Mouse (Mus musculus): ENCODE results near the gene Eml1.

Gene Eml1

GRCm38 (mm10) chr12:108554120-108554841, 183.5 kb downstream of the Eml1 start, which contains the start of gene Evl:
Gene Evl, plus strand, starts transcription at chr12:108554720.
- peak; percentile 83 for DNase-seq

GRCm38 (mm10) chr12:108554861-108555556, 184.3 kb downstream of the Eml1 start:
- no peak for DNase-seq

- no peak for DNase-seq
These were observed 187.4 kb downstream of the Eml1 start for GRCm38 (mm10) chr12:108558194-108558593.

GRCm38 (mm10) chr12:108563238-108563637, 192.5 kb downstream of the Eml1 start:
- no peak for DNase-seq

GRCm38 (mm10) chr12:108564910-108565506, 194.3 kb downstream of the Eml1 start:
- DNase-seq = no peak

- DNase-seq = no peak
These were observed 208.6 kb downstream of the Eml1 start for GRCm38 (mm10) chr12:108579156-108579871.

- no peak for DNase-seq
These were observed 213.0 kb downstream of the Eml1 start for GRCm38 (mm10) chr12:108583775-108584174.

All from right cerebral cortex, postnatal 14 days (tissue).